Mouse (Mus musculus) limb, embryonic 14.5 days (tissue): Measurements from ENCODE around the gene Grpr. TPM values are rescaled to one million over a fixed set of nuclear protein-coding genes. Genes with fewer than 3 reads are reported as not detected.
A peak's percentile ranks its signal among the peaks of the same experiment; 100 is the strongest.

Experiments used
- ATAC-seq: fragments of 200-750 bp; cut with Nextera tagmentation; 2 replicates; pipeline ENCODE4 v1.8.0; 2017; ENCODE audit warnings: low read depth, moderate number of reproducible peaks, moderate TSS enrichment; ENCODE audit not compliant: low FRiP score
- DNase-seq: peaks from one replicate; pipeline ENCODE4 v3.0.0-alpha.2; 2015; ENCODE audit warnings: low spot score
- H3K27ac ChIP-seq: fragments of 300-500 bp; sonication (generic); replicated peaks from 2 replicates; pipeline ENCODE4 v1.5.1; 2014; ENCODE audit warnings: low read depth, mild to moderate bottlenecking, low read length, moderate library complexity, mixed read lengths
- H3K27me3 ChIP-seq: fragments of 300-500 bp; sonication (generic); 2 replicates; pipeline ENCODE4 v1.6.1; 2014; ENCODE audit warnings: low read length, mixed read lengths; ENCODE audit not compliant: control insufficient read depth, insufficient read depth
- H3K36me3 ChIP-seq: fragments of 300-500 bp; sonication (generic); 2 replicates; pipeline ENCODE4 v1.6.1; 2014; ENCODE audit warnings: mild to moderate bottlenecking, low read length, moderate library complexity, mixed read lengths; ENCODE audit not compliant: control insufficient read depth, insufficient read depth
- H3K4me1 ChIP-seq: fragments of 300-500 bp; sonication (generic); 2 replicates; pipeline ENCODE4 v1.6.1; 2014; ENCODE audit warnings: antibody characterized with exemption, low read length, mixed read lengths; ENCODE audit not compliant: control insufficient read depth, insufficient read depth
- H3K4me2 ChIP-seq: fragments of 300-500 bp; sonication (generic); replicated peaks from 2 replicates; pipeline ENCODE4 v1.6.1; 2014; ENCODE audit warnings: low read depth, mild to moderate bottlenecking, low read length, moderate library complexity; ENCODE audit not compliant: severe bottlenecking
- H3K4me3 ChIP-seq: fragments of 300-500 bp; sonication (generic); replicated peaks from 2 replicates; pipeline ENCODE4 v1.5.1; 2014; ENCODE audit warnings: low read length
- H3K9ac ChIP-seq: fragments of 300-500 bp; sonication (generic); 2 replicates; pipeline ENCODE4 v1.6.1; 2014; ENCODE audit warnings: mild to moderate bottlenecking, low read depth, low read length, moderate library complexity; ENCODE audit not compliant: severe bottlenecking
- H3K9me3 ChIP-seq: fragments of 300-500 bp; sonication (generic); 2 replicates; pipeline ENCODE4 v1.6.1; 2016; ENCODE audit warnings: low read length; ENCODE audit not compliant: control insufficient read depth
- POLR2A ChIP-seq: fragments of 200-500 bp; IDR thresholded peaks from 2 replicates; pipeline ENCODE4 v1.8.0; 2012; ENCODE audit warnings: inconsistent platforms, mild to moderate bottlenecking, moderate library complexity, borderline replicate concordance; ENCODE audit not compliant: insufficient read depth, insufficient read length; ENCODE audit errors: extremely low read depth
- WGBS: fragments of 180-500 bp; shearing (Covaris S2); extraction: QIAGEN DNeasy Blood & Tissue Kit; methylation state at CpG from one replicate; pipeline ENCODE4 v1.1.7; 2014; 5-methylcytosine and 5-hydroxymethylcytosine counted together
- polyA plus RNA-seq, 2 experiments: library from polyadenylated mRNA; depleted of rRNA in 1 of 2; stranded (reverse) in 1 of 2; unstranded in 1 of 2; fragments of >200 nt; fragmentation: Nextera tagmentation in 1 of 2; extraction: Ambion mirVana in 1 of 2; gene quantifications; 2 replicates each; pipeline versions ENCODE4 v1.2.1 to v1.2.3; 2012 to 2014

The Grpr gene
- 0.97 and 1.1 TPM in 2 replicates for polyA plus RNA-seq (2012; rRNA removed)
- polyA plus RNA-seq (2014; fragmentation: Nextera tagmentation; extraction: Ambion mirVana) = 2.0 and 2.6 TPM in 2 replicates

DNA sequence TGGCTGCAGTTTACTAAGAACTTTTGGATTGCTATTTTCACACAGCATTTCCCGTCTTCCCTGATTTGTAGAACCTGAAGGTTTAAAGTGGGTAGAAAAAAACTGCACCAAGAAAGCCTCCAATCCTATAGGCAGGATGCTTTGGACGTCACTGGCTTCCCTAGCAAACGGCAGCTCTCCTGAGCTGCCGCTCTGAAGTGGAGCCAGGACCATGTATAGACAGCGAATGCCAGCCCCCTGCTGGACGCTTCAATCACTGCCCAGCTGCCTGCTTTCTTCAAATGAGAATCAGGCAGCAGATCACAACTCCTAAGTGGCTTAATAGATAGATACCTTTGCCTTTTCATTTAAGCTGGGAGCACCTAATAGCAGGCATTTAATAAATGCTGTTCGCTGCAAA lies at the start of gene Grpr:
TSS of gene Grpr (minus strand) at position 12 of the 400 bp plus-strand sequence.
- H3K4me3 ChIP-seq = peak within 1 kb of the TSS; percentile 8
- no peak for TF ChIP-seq POLR2A
- DNase-seq (peak; percentile 76), ATAC-seq (peak; percentile 85)
- no peak within 1 kb of the TSS for H3K27ac ChIP-seq
- 0 out of 2 replicates have a peak, but pooled peaks cover 3% of the 10 kb centered on the region for H3K27me3 ChIP-seq
- H3K9ac ChIP-seq = no peak within 1 kb of the TSS
- H3K4me2 ChIP-seq = 0 out of 2 replicates have a peak within 1 kb of the TSS, but pooled peaks have one; percentile 4
- no peaks in the 10 kb centered on the region for H3K4me1 ChIP-seq
- no peaks in the 10 kb centered on the region for H3K9me3 ChIP-seq
- 15% methylated on average over 7 of the region's 7 CpGs for WGBS
- H3K36me3 ChIP-seq = no peaks in the 10 kb centered on the region

DNA sequence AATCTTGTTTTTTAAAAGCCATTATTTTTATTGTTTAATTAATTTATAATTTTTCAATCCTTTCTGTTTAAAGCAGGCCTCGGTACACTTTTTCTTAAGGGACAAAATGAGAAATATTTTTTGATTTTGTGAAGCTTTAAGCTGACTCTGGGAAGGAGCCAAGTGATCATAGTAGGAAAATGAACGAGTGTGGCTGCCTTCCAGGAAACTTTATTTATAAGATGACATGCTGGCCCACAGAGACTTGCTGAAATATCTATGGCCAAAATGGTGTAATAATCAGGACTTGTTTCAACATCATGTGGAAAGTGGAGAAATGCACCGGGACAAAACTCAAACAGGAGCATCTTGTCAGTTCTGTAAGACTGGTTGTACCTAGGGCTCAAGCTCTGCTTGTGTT lies 11.0 kb upstream of the Grpr start:
- TF ChIP-seq POLR2A = no peak
- WGBS = 61% methylated on average over 3 of the region's 3 CpGs
- H3K27ac ChIP-seq = no peak overlapping the region
- no peak for ATAC-seq
- no peak overlapping the region for H3K4me3 ChIP-seq
- H3K9ac ChIP-seq = no peak overlapping the region
- no peaks in the 10 kb centered on the region for H3K36me3 ChIP-seq
- no peak overlapping the region for H3K4me2 ChIP-seq
- H3K27me3 ChIP-seq = no peaks in the 10 kb centered on the region; the same call in 1 of the 2 replicates
- no peaks in the 10 kb centered on the region for H3K4me1 ChIP-seq
- DNase-seq = peak; percentile 33
- H3K9me3 ChIP-seq = no peaks in the 10 kb centered on the region

DNA sequence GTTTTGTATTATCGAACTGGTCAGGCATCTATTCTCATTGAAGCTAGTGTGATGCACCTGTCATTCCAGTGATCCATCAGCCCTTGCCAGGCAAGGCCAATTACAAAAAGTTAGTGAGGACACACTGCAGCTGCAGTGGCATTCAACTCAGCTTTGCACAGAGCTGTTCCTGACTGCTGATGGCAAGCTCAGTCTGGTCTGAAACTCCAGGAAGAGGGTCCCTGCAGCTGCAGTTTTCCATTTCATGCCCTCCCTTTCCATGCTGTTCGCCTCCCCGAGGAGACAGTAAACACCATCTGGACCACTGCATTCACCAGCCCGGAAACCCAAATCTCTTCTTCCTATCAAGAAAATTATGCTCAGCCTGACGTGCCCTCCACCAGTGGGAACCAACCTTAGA lies 2.4 kb downstream of the Grpr start:
- no peak for TF ChIP-seq POLR2A
- no peak overlapping the region for H3K9ac ChIP-seq
- no peaks in the 10 kb centered on the region for H3K4me1 ChIP-seq
- no peak overlapping the region for H3K27ac ChIP-seq
- H3K36me3 ChIP-seq = no peaks in the 10 kb centered on the region
- 73% methylated on average over 5 of the region's 5 CpGs for WGBS
- no peak overlapping the region; the same call in 1 of the 2 replicates for H3K4me3 ChIP-seq
- ATAC-seq = no peak
- 0 out of 2 replicates have a peak, but pooled peaks cover 3% of the 10 kb centered on the region for H3K27me3 ChIP-seq
- H3K4me2 ChIP-seq = 0 out of 2 replicates have a peak overlapping the region, but pooled peaks have one; percentile 3
- H3K9me3 ChIP-seq = no peaks in the 10 kb centered on the region
- DNase-seq = no peak

DNA sequence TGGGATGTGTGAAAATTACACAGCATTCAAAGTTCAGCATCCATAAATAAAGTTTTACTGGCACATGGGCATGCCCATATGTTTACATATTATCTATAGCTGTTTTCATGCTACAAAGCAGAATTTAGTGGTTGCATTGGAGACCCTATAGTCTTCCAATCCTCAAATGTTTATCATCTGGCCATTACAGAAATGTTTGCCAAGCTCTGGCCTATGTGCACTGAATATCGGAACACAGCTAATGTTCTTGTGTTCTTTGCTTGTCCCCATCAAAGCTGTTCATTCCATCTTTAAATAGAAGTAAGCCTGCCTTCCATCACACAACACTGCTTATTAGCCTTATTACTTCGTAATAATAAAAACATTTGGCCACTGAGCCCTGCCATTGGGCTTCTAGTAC lies 16.6 kb downstream of the Grpr start:
- DNase-seq (no peak), ATAC-seq (no peak)
- H3K27ac ChIP-seq = no peak overlapping the region
- H3K9ac ChIP-seq = no peak overlapping the region
- H3K9me3 ChIP-seq = no peaks in the 10 kb centered on the region
- 0 out of 2 replicates have a peak, but pooled peaks cover 3% of the 10 kb centered on the region for H3K27me3 ChIP-seq
- H3K4me1 ChIP-seq = no peaks in the 10 kb centered on the region
- H3K4me3 ChIP-seq = no peak overlapping the region
- TF ChIP-seq POLR2A = no peak
- no peak overlapping the region for H3K4me2 ChIP-seq
- 69% methylated on average over 2 of the region's 2 CpGs for WGBS
- H3K36me3 ChIP-seq = no peaks in the 10 kb centered on the region

DNA sequence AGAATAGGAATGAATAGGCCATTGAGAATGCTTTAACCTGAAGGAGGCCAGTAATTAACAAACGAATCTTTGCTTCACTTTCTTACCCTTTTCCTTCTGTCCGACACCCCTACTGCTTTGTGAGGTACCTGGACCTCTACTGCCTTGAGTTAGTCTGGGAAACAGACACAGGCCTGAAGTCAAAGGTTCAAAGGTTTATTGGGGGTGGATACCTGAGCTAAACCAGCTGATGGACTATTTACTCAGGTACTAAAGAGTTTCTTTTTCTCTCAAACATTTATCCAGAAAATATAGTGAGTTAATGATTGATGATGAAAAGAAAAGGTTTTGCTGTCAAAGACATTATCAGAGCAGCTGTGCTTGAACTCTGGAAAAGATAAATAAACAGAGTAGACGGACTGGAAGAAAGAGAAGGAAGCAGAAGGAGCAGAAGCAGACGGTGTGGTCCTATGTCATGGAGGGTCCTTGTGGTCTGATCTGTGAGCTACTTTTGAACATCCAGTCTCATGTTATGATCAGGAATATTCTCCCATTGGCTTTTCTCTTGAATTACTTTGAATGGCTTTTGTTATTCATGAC lies 30.4 kb downstream of the Grpr start:
- 75% methylated on average over 4 of the region's 4 CpGs for WGBS
- ATAC-seq (no peak), DNase-seq (no peak)
- H3K4me1 ChIP-seq = no peaks in the 10 kb centered on the region
- H3K9ac ChIP-seq = no peak overlapping the region
- no peaks in the 10 kb centered on the region for H3K9me3 ChIP-seq
- no peak overlapping the region for H3K27ac ChIP-seq
- H3K4me2 ChIP-seq = no peak overlapping the region
- no peak overlapping the region for H3K4me3 ChIP-seq
- TF ChIP-seq POLR2A = no peak
- no peaks in the 10 kb centered on the region for H3K36me3 ChIP-seq
- H3K27me3 ChIP-seq = no peaks in the 10 kb centered on the region
